Comparison of ENCODE assay signal across 8 mouse cellular contexts in genomic region chr16:4725780-4726527, GRCm38 (mm10). TPM values are rescaled to one million over a fixed set of nuclear protein-coding genes. Genes with fewer than 3 reads are reported as not detected.
A peak's percentile ranks its signal among the peaks of the same experiment; 100 is the strongest.
DNase-seq lines count a peak whose midpoint lies in the region; ATAC-seq and TF ChIP-seq lines count a peak whose summit lies in the region.

Hmox2 (plus strand) TSS chr16:4726361.

- peak within 1 kb of the TSS; percentile 84 for H3ac ChIP-seq in C2C12 (ENCODE audit: control insufficient read depth, insufficient read length, low read depth)

- no peaks in the 10 kb centered on the region for H3K27me3 ChIP-seq in C2C12 (ENCODE audit: control insufficient read depth, insufficient read depth, insufficient read length)
- no peaks in the 10 kb centered on the region for H3K27me3 ChIP-seq in erythroblast, embryonic 14.5 days (ENCODE audit: control insufficient read depth)
- no peaks in the 10 kb centered on the region for H3K27me3 ChIP-seq in heart, embryonic 12.5 days (replicated peaks)
- H3K27me3 ChIP-seq in kidney, postnatal 0 days (ENCODE audit: insufficient read depth, low read length) = no peaks in the 10 kb centered on the region
- no peaks in the 10 kb centered on the region for H3K27me3 ChIP-seq in liver, embryonic 11.5 days (replicated peaks; ENCODE audit: control insufficient read depth, insufficient read depth, low read length)
- H3K27me3 ChIP-seq in stomach, embryonic 14.5 days (ENCODE audit: control insufficient read depth, insufficient read depth, low read length) = no peaks in the 10 kb centered on the region

- H3K36me3 ChIP-seq in C2C12 (ENCODE audit: control insufficient read depth, insufficient read depth) = no peaks in the 10 kb centered on the region
- no peaks in the 10 kb centered on the region for H3K36me3 ChIP-seq in erythroblast, embryonic 14.5 days (ENCODE audit: control insufficient read depth)
- no peaks in the 10 kb centered on the region for H3K36me3 ChIP-seq in heart, embryonic 12.5 days
- no peaks in the 10 kb centered on the region for H3K36me3 ChIP-seq in kidney, postnatal 0 days (ENCODE audit: insufficient read depth, low read length)
- H3K36me3 ChIP-seq in liver, embryonic 11.5 days (ENCODE audit: control insufficient read depth, insufficient read depth, low read length) = no peaks in the 10 kb centered on the region
- no peaks in the 10 kb centered on the region for H3K36me3 ChIP-seq in stomach, embryonic 14.5 days (ENCODE audit: control insufficient read depth, insufficient read depth, low read length)

- no peaks in the 10 kb centered on the region for H3K9me3 ChIP-seq in erythroblast, embryonic 14.5 days (ENCODE audit: control insufficient read depth, low read length)
- H3K9me3 ChIP-seq in heart, embryonic 12.5 days (replicated peaks) = no peaks in the 10 kb centered on the region
- no peaks in the 10 kb centered on the region for H3K9me3 ChIP-seq in kidney, postnatal 0 days (replicated peaks; ENCODE audit: low read length)
- no peaks in the 10 kb centered on the region for H3K9me3 ChIP-seq in liver, embryonic 11.5 days (ENCODE audit: control insufficient read depth, low read length)
- H3K9me3 ChIP-seq in stomach, embryonic 14.5 days (ENCODE audit: control insufficient read depth, low read depth, low read length) = no peaks in the 10 kb centered on the region

- peaks cover 46% of the 10 kb centered on the region for H3K79me2 ChIP-seq in C2C12 (ENCODE audit: control insufficient read depth, insufficient read depth)

- peak; percentile 95 for DNase-seq in brain, embryonic 14.5 days (ENCODE audit: low read depth)
- peak; percentile 93 for DNase-seq in kidney, postnatal 0 days (ENCODE audit: low spot score)
- peak; percentile 93 for DNase-seq in liver, embryonic 11.5 days (ENCODE audit: low spot score)
- peak; percentile 96 for DNase-seq in naive thymus-derived CD4-positive, alpha-beta T cell, adult 2 months (ENCODE audit: low read depth)

- peaks cover 41% of the 10 kb centered on the region for H3K4me1 ChIP-seq in erythroblast, embryonic 14.5 days (ENCODE audit: control insufficient read depth)
- H3K4me1 ChIP-seq in heart, embryonic 12.5 days (replicated peaks) = peaks cover 11% of the 10 kb centered on the region
- H3K4me1 ChIP-seq in kidney, postnatal 0 days (replicated peaks; ENCODE audit: insufficient read depth, low read length) = 0 out of 2 replicates have a peak, but pooled peaks cover 4% of the 10 kb centered on the region
- peaks cover 25% of the 10 kb centered on the region for H3K4me1 ChIP-seq in liver, embryonic 11.5 days (replicated peaks; ENCODE audit: control insufficient read depth, insufficient read depth, low read length)
- 0 out of 2 replicates have a peak, but pooled peaks cover 5% of the 10 kb centered on the region for H3K4me1 ChIP-seq in stomach, embryonic 14.5 days (ENCODE audit: control insufficient read depth, insufficient read depth, low read length)

- H3K79me3 ChIP-seq in C2C12 (ENCODE audit: low read depth) = peaks cover 29% of the 10 kb centered on the region

- H3K9ac ChIP-seq in heart, embryonic 12.5 days = peak within 1 kb of the TSS; percentile 92
- H3K9ac ChIP-seq in kidney, postnatal 0 days (ENCODE audit: low read depth, low read length) = peak within 1 kb of the TSS; percentile 84
- peak within 1 kb of the TSS; percentile 86 for H3K9ac ChIP-seq in liver, embryonic 11.5 days (ENCODE audit: low read depth, low read length)
- peak within 1 kb of the TSS; percentile 66 for H3K9ac ChIP-seq in stomach, embryonic 14.5 days (replicated peaks; ENCODE audit: low read depth, low read length)

- H3K27ac ChIP-seq in heart, embryonic 12.5 days (ENCODE audit: poor library complexity, severe bottlenecking) = peak within 1 kb of the TSS; percentile 92
- H3K27ac ChIP-seq in kidney, postnatal 0 days = peak within 1 kb of the TSS; percentile 86
- H3K27ac ChIP-seq in liver, embryonic 11.5 days (ENCODE audit: low read depth, low read length) = peak within 1 kb of the TSS; percentile 80
- peak within 1 kb of the TSS; percentile 68 for H3K27ac ChIP-seq in stomach, embryonic 14.5 days (ENCODE audit: low read length)

- peak within 1 kb of the TSS; percentile 75 for H3K4me3 ChIP-seq in C2C12 (ENCODE audit: insufficient read depth, poor library complexity, severe bottlenecking)
- peak within 1 kb of the TSS; percentile 79 for H3K4me3 ChIP-seq in erythroblast, embryonic 14.5 days (replicated peaks)
- H3K4me3 ChIP-seq in heart, embryonic 12.5 days = peak within 1 kb of the TSS; percentile 79
- H3K4me3 ChIP-seq in kidney, postnatal 0 days (replicated peaks; ENCODE audit: low read depth, low read length) = peak within 1 kb of the TSS; percentile 78
- peak within 1 kb of the TSS; percentile 78 for H3K4me3 ChIP-seq in liver, embryonic 11.5 days (ENCODE audit: low read depth, low read length)
- H3K4me3 ChIP-seq in stomach, embryonic 14.5 days (ENCODE audit: low read depth, low read length) = peak within 1 kb of the TSS; percentile 90

- ATAC-seq in heart, embryonic 12.5 days (ENCODE audit: insufficient number of reproducible peaks, low FRiP score) = peak; percentile 96
- peak; percentile 93 for ATAC-seq in kidney, postnatal 0 days (replicated peaks; ENCODE audit: low FRiP score, low read depth)
- ATAC-seq in liver, embryonic 11.5 days (replicated peaks; ENCODE audit: low FRiP score) = peak; percentile 95
- ATAC-seq in stomach, embryonic 14.5 days (ENCODE audit: insufficient number of reproducible peaks, insufficient read depth, low FRiP score, low read depth) = peak; percentile 97

- TF ChIP-seq CTCF in C2C12 (IDR thresholded peaks at IDR 0.05; ENCODE audit: control insufficient read depth, insufficient read depth, insufficient read length) = no peak
- TF ChIP-seq CTCF in brain, embryonic 14.5 days (IDR thresholded peaks at IDR 0.05; ENCODE audit: borderline replicate concordance, extremely low read depth, insufficient read depth, insufficient read length) = no peak
- TF ChIP-seq CTCF in kidney, postnatal 0 days (IDR thresholded peaks at IDR 0.05; ENCODE audit: low read depth) = no peak

- peak; percentile 46; the same call in 1 of the 2 replicates for TF ChIP-seq POLR2A in brain, embryonic 14.5 days (IDR thresholded peaks at IDR 0.05; ENCODE audit: borderline replicate concordance, extremely low read depth, insufficient read depth, insufficient read length, poor library complexity, severe bottlenecking)

- WGBS in heart, embryonic 12.5 days = 5% methylated on average over 35 of the region's 35 CpGs
- WGBS in kidney, postnatal 0 days = 5% methylated on average over 35 of the region's 35 CpGs
- 6% methylated on average over 35 of the region's 35 CpGs for WGBS in liver, embryonic 11.5 days
- WGBS in stomach, embryonic 14.5 days = 4% methylated on average over 35 of the region's 35 CpGs

- H3K4me2 ChIP-seq in heart, embryonic 12.5 days = peak within 1 kb of the TSS; percentile 88
- peak within 1 kb of the TSS; percentile 77 for H3K4me2 ChIP-seq in kidney, postnatal 0 days (ENCODE audit: low read length)
- H3K4me2 ChIP-seq in liver, embryonic 11.5 days = peak within 1 kb of the TSS; percentile 96
- peak within 1 kb of the TSS; percentile 65 for H3K4me2 ChIP-seq in stomach, embryonic 14.5 days (replicated peaks; ENCODE audit: low read depth, low read length)

TF ChIP-seq in C2C12, 6 proteins besides CTCF, POLR2A, EP300 and RAD21:
- no peak for TF ChIP-seq CEBPB (IDR thresholded peaks at IDR 0.05; ENCODE audit: low read depth)
- no peak for TF ChIP-seq MYOG (IDR thresholded peaks at IDR 0.05; ENCODE audit: control insufficient read depth, extremely low read depth, insufficient read length)
- TF ChIP-seq USF1 (IDR thresholded peaks at IDR 0.05; ENCODE audit: low read depth) = no peak
- no peak for TF ChIP-seq FOSL1 (IDR thresholded peaks at IDR 0.05; ENCODE audit: insufficient read depth, low read length, poor library complexity, severe bottlenecking)
- no peak for TF ChIP-seq MYOD1 (IDR thresholded peaks at IDR 0.05; ENCODE audit: control insufficient read depth, insufficient read length, low read depth)
- no peak for TF ChIP-seq MAX (IDR thresholded peaks at IDR 0.05)

RNA-seq across cellular contexts. Expression of gene Hmox2, which starts in this region (rescaled TPM):
- 42.6 TPM for polyA plus RNA-seq in C2C12 (2012; fragmentation: generic; extraction: Trizol)
- polyA plus RNA-seq in brain, embryonic 14.5 days (2012; rRNA removed) = 52.2 and 59.0 TPM in 2 replicates
- 0.34 and 1.3 TPM in 2 replicates for polyA plus RNA-seq in erythroblast, embryonic 14.5 days (2012)
- polyA plus RNA-seq in heart, embryonic 12.5 days (2016; fragmentation: Nextera tagmentation; extraction: Ambion mirVana) = 84.5 and 90.1 TPM in 2 replicates
- polyA plus RNA-seq in kidney, postnatal 0 days (2015; fragmentation: Nextera tagmentation; extraction: Ambion mirVana) = 102 and 107 TPM in 2 replicates
- 66.8 and 75.9 TPM in 2 replicates for polyA plus RNA-seq in liver, embryonic 11.5 days (2014; fragmentation: Nextera tagmentation; extraction: Ambion mirVana)
- 96.9 and 105 TPM in 2 replicates for polyA plus RNA-seq in stomach, embryonic 14.5 days (2014; fragmentation: Nextera tagmentation; extraction: Ambion mirVana)

Comparison
In these comparisons a context has a peak if more than half of its experiments do, and no peak if none do; other contexts are left out.
1. Peak in every context shown above with its lines: DNase-seq, ATAC-seq, H3K4me3 ChIP-seq and H3K27ac ChIP-seq.
2. RNA of gene Hmox2 (polyA plus RNA-seq): 96.9 to 105 TPM in stomach, embryonic 14.5 days, 102 to 107 TPM in kidney, postnatal 0 days, 84.5 to 90.1 TPM in heart, embryonic 12.5 days, 66.8 to 75.9 TPM in liver, embryonic 11.5 days, 52.2 to 59.0 TPM in brain, embryonic 14.5 days and 42.6 TPM in C2C12 (single experiment); 0.34 to 1.3 TPM in erythroblast, embryonic 14.5 days; every median in the first group is over 10 times any median in the second.